Mouse (Mus musculus): ENCODE data around the gene Syt6.

Syt6 gene

GRCm38 (mm10) chr3:103575156-103575892, at the start of gene Syt6:
TSS of gene Syt6 (plus strand) at chr3:103575231.
- no peak for DNase-seq (ENCODE audit: low spot score)

- no peak for DNase-seq (ENCODE audit: low spot score)
Observed at GRCm38 (mm10) chr3:103526201-103526704, 48.8 kb upstream of the Syt6 start.

DNA sequence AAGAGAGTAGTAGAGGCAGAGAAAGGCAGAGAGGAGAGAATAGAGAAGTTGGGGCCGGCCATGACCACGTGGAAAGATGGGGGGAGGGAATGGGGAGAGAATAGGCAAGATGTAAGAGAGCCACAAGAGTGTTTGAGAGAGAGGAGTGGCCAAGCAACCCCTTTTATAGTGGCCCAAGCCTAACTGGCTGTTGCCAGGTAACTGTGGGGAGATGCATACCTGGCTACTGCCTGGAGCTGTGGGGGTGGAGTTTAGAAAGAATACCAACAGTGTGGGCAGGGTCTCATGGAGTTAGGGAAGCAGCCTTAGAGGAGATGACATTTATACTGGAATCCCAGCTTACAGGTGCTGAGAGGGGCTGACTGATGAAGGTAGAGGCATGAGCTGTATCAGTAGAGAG, 48.2 kb upstream of the Syt6 start:
- no peak for DNase-seq (ENCODE audit: low spot score)

- DNase-seq (ENCODE audit: low spot score): no peak
Observed at GRCm38 (mm10) chr3:103534036-103534435, 41.0 kb upstream of the Syt6 start.

DNA sequence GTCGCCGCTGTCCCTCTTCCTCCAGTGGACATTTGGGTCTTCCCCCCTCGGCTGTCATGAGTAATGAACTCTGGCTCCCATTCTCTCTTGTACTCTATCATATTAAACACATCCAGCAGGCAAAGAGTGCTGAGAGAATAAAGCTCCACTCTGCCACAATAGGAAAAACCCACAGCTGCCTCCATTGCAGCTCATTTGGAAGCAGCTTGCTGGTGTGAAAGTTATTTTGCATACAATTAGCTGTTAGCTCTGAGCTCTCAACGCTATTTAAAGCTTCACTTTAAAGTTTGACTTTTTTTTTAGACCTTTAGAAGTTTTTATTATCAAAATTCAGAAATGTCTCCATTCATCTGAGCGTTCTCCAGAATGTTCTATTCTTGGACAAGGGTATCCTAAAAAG, 39.8 kb upstream of the Syt6 start:
- no peak for DNase-seq (ENCODE audit: low spot score)

- DNase-seq (ENCODE audit: low spot score): no peak
Observed at GRCm38 (mm10) chr3:103539148-103539547, 35.9 kb upstream of the Syt6 start.

DNA sequence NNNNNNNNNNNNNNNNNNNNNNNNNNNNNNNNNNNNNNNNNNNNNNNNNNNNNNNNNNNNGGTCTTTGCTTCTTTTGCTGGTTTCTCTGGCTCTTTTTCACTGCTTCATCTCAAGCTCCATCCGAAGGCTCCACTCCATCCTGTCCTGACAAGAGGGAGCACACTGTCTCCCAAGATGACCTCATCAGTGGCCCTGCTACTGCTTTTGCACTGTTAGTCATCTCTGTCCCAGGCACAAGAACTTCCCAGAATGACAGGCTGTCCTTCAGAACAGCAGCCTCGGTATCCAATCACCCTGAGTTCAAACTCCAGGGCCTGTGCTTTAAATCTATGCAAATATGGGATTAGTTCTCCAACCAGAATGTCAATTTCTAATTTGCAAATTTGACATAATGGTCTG, 28.9 kb upstream of the Syt6 start:
- DNase-seq (ENCODE audit: low spot score): no peak

DNA sequence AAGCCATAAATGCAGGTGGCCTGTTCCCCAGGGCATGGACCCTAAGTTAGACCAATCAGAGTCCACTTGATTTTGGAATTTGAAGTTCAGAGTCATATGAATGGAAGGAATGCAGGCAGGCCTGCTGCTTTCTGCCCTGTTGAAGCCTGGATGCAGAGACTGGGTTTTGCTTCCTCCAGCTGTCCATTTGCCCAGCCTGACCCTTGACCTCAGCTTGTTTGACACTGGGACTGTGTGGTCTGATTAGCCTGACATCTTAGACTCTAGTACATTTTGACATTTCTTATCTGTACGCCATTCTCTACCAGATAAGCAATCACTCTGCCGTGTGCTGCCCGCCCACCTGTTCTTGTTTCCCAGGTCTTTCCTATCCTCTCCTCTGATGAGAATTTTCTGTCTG, 28.4 kb upstream of the Syt6 start:
- DNase-seq (ENCODE audit: low spot score): no peak

DNA sequence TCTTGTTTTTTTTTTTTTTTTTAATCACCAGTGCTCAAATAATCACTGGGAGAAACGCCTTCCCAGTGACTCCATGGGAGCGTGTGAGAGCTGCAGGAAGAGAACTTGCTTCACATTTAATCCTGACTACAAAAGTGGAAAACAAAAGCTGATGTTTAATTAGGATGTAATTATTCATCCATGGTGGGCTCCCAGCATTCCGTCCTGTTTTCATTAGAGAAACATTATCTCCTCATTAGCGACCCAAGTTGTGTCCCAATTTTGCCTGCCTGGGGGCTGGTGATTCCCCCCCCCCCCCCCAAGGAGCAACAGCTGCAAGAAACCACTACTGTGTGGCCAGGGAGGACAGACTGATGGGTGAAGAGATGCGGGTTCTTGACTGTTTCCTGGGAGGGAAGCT, 24.8 kb upstream of the Syt6 start:
- DNase-seq (ENCODE audit: low spot score): no peak

DNA sequence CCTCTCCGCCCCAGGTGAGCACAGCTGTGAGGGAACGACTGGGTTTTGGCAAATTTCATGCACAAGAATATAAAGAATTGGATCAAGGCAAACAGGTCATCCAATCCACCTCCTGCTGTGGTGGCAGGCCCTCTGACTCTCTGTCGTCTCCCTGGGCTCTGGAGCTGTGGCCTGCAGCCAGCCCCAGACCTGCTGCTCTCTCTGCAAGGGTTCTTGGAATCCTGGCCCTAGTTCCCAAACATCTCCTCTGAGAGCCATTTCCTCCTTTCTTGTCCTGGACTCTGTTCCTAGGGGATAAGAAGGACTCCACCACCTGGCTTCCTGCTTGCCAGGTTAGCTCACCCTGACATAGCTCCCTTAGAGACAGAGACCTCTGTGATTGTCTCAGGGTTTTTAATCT, 7.8 kb upstream of the Syt6 start:
- DNase-seq (ENCODE audit: low spot score): no peak

DNA sequence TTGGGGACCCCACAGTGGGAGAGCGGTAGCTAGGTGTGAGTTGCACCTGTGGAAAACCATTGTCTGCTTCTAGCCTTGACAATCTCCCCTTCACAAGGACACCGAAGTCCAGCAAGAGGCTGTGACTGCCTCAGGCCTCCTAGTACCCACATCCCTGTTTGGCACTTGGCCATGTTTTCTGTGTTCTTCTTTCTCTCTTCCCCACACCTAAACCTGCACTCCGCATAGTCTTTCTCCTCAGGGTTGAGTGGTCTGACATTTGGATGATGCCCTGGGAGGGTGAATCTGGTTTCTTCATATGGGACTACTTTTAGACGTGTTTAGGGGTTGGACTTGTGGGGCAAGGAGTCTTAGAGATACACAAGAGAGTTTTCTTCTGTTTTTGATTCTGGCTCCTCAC, 2.5 kb upstream of the Syt6 start:
- DNase-seq (ENCODE audit: low spot score): no peak

DNA sequence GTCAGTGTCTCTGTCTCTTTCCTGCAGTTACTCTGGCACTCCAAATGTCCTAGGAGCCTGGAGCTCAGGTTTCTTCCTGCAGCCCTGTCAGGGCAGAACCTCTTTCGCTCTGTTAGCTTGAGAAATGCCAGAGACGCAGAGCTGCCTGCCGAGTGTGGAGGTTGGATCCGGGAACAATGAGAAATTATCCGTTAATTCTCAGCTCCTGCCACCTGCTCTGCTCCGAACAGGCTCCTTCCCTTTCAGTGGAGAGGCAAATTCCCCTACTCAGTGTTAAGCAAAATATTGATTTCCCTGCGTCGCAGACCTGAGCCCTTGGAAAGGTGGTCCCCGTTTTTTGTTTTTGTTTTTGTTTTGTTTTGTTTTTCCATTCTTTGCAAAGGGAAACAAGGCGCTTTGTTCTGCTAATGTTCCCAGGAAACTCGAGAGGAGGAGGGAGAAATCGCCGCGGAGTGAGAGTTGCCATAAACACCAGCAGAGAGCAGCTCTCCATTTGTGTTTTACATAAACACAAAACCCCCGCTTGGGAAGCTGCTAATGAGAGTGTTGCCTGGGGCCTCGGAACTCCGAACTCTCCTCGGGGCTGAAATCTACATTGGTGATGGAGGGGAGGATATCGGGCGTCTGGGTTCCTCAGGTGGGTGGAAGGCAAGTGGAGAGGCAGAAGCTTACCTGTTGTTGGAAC, 1.8 kb upstream of the Syt6 start:
- DNase-seq (ENCODE audit: low spot score): no peak

- DNase-seq (ENCODE audit: low spot score): peak; percentile 28
Observed at GRCm38 (mm10) chr3:103573791-103574166, 1.3 kb upstream of the Syt6 start.

GRCm38 (mm10) chr3:103574566-103575155, 370 bp upstream of the Syt6 start:
- DNase-seq (ENCODE audit: low spot score): no peak

GRCm38 (mm10) chr3:103575893-103576641, 1.0 kb downstream of the Syt6 start:
- no peak for DNase-seq (ENCODE audit: low spot score)

DNA sequence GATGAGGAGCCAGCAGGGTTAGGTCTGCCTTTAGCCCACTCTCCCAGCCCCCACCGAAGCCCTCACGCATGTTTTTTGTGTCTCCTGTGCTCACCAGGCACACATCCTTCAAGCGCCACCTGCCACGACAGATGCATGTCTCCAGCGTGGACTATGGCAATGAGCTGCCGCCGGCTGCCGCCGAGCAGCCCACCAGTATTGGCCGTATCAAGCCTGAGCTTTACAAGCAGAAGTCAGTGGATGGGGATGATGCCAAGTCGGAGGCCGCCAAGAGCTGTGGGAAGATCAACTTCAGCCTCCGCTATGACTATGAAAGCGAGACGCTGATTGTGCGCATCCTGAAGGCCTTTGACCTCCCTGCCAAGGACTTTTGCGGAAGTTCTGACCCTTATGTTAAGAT, 12.1 kb downstream of the Syt6 start:
- DNase-seq (ENCODE audit: low spot score): no peak

GRCm38 (mm10) chr3:103587672-103588071, 12.6 kb downstream of the Syt6 start:
- no peak for DNase-seq (ENCODE audit: low spot score)

DNA sequence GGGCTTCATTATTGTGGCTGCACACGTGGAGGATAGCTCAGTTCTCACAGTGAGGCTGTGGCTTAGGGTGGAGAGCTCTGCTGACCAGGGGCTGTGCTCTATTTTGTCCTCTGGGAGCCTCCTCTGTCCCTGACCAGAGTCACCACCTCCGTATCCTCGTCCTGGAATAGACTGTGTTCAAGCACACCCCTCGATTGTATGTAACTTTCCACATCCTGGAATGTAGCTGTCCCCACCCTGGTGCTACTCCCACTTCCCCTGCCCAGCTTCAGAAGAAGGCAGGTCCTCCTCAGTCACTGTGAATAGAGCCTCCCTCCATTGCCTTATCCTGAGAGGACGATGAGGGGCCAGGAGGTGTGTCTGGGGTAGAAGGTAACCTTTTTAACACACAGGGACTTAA, 14.6 kb downstream of the Syt6 start:
- DNase-seq (ENCODE audit: low spot score): no peak

DNA sequence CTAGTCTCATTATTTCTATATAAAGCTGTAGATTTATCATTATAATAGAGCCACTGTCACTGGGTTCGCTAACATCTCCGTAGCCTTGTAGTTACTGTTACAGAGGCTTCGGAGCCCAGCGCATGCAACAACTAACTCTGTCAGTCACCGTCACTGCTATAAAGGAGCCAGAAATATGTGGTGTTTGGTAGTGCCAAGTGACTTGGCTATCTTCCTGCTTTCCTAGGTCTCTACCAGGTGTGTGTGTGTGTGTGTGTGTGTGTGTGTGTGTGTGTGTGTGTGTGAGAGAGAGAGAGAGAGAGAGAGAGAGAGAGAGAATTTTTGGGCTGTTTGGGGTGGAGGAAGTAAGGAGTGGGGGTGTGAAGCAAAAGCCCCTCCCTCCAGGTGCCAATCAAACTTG, 17.6 kb downstream of the Syt6 start:
- no peak for DNase-seq (ENCODE audit: low spot score)

DNA sequence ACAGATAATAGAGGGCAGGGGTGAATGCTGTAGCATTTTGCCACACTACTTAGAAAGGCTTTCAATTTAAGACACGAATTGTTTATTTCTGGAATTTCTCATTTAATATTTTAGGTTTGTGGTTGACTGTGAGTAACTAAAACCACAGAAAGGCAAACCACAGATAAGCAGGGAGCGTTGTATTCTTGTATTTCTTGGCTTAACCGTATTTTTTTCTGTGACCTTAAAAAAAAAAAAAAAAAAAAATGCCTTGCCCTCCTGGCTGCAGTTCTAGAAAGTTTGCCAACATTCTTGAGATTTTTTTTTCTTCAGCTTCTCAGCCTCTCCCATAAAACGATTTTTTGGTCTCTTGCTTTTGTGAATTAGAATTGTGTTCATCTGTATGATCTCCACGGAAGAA, 18.6 kb downstream of the Syt6 start:
- no peak for DNase-seq (ENCODE audit: low spot score)

- DNase-seq (ENCODE audit: low spot score): no peak
Observed at GRCm38 (mm10) chr3:103595271-103595810, 20.3 kb downstream of the Syt6 start.

- DNase-seq (ENCODE audit: low spot score): no peak
Observed at GRCm38 (mm10) chr3:103597586-103597985, 22.6 kb downstream of the Syt6 start.
